Mouse (Mus musculus) heart, embryonic 16.5 days (tissue): ENCODE data around the gene Eml1. TPM values are rescaled to one million over a fixed set of nuclear protein-coding genes. Genes with fewer than 3 reads are reported as not detected.

Source experiments
- ATAC-seq: fragments of 200-750 bp; cut with Nextera tagmentation; replicated peaks from 2 replicates; pipeline ENCODE4 v1.8.0; 2017; ENCODE audit warnings: moderate number of reproducible peaks; ENCODE audit not compliant: insufficient read depth, low FRiP score; ENCODE audit errors: extremely low read depth
- H3K27ac ChIP-seq: fragments of 300-500 bp; sonication (generic); 2 replicates; pipeline ENCODE4 v1.5.1; 2014; ENCODE audit warnings: mild to moderate bottlenecking, low read length, control low read depth, moderate library complexity
- H3K27me3 ChIP-seq: fragments of 300-500 bp; sonication (generic); 2 replicates; pipeline ENCODE4 v1.6.1; 2014; ENCODE audit warnings: low read length, mixed read lengths; ENCODE audit not compliant: control insufficient read depth, insufficient read depth
- H3K36me3 ChIP-seq: fragments of 300-500 bp; sonication (generic); 2 replicates; pipeline ENCODE4 v1.6.1; 2014; ENCODE audit not compliant: control insufficient read depth, insufficient read depth
- H3K4me1 ChIP-seq: fragments of 300-500 bp; sonication (generic); 2 replicates; pipeline ENCODE4 v1.6.1; 2014; ENCODE audit warnings: low read length, mixed read lengths; ENCODE audit not compliant: control insufficient read depth, insufficient read depth
- H3K4me2 ChIP-seq: fragments of 300-500 bp; sonication (generic); 2 replicates; pipeline ENCODE4 v1.6.1; 2014; ENCODE audit warnings: low read depth, mild to moderate bottlenecking, control low read depth, low read length
- H3K4me3 ChIP-seq: fragments of 300-500 bp; sonication (generic); 2 replicates; pipeline ENCODE4 v1.5.1; 2014; ENCODE audit warnings: mild to moderate bottlenecking, control low read depth, low read length
- H3K9ac ChIP-seq: fragments of 300-500 bp; sonication (generic); 2 replicates; pipeline ENCODE4 v1.6.1; 2014; ENCODE audit warnings: low read length, control low read depth
- H3K9me3 ChIP-seq: fragments of 300-500 bp; sonication (generic); replicated peaks from 2 replicates; pipeline ENCODE4 v1.6.1; 2016; ENCODE audit warnings: low read length; ENCODE audit not compliant: control insufficient read depth
- WGBS: fragments of 180-500 bp; shearing (Covaris S2); extraction: QIAGEN DNeasy Blood & Tissue Kit; methylation state at CpG from one replicate; pipeline ENCODE4 v1.1.7; 2014; 5-methylcytosine and 5-hydroxymethylcytosine counted together
- polyA plus RNA-seq: library from polyadenylated mRNA; unstranded; fragments of >200 nt; fragmentation: Nextera tagmentation; extraction: Ambion mirVana; gene quantifications from 2 replicates; pipeline ENCODE4 v1.2.1, GENCODE M21; 2015

Gene Eml1
- polyA plus RNA-seq, 1 experiment from 2014 or later = 84.9 TPM

- H3K9me3 ChIP-seq = no peaks in the 10 kb centered on the region
- H3K9ac ChIP-seq = no peak overlapping the region
- H3K36me3 ChIP-seq = no peaks in the 10 kb centered on the region
- peak overlapping the region; percentile 4; the same call in 1 of the 2 replicates for H3K4me2 ChIP-seq
- WGBS = 64% methylated on average over 13 of the region's 13 CpGs
- H3K4me3 ChIP-seq = no peak overlapping the region
- peaks cover 35% of the 10 kb centered on the region for H3K4me1 ChIP-seq
- peak overlapping the region; percentile 9; the same call in 1 of the 2 replicates for H3K27ac ChIP-seq
- no peaks in the 10 kb centered on the region for H3K27me3 ChIP-seq
- ATAC-seq = no peak
Measured at GRCm38 (mm10) chr12:108437446-108437845, 66.7 kb downstream of the Eml1 start.

GRCm38 (mm10) chr12:108443271-108443670 lies 72.5 kb downstream of the Eml1 start:
- ATAC-seq = no peak
- no peaks in the 10 kb centered on the region for H3K27me3 ChIP-seq
- no peaks in the 10 kb centered on the region for H3K4me1 ChIP-seq
- H3K4me2 ChIP-seq = no peak overlapping the region
- WGBS = 15% methylated on average over 10 of the region's 10 CpGs
- no peaks in the 10 kb centered on the region for H3K36me3 ChIP-seq
- no peaks in the 10 kb centered on the region for H3K9me3 ChIP-seq
- H3K9ac ChIP-seq = no peak overlapping the region
- no peak overlapping the region for H3K27ac ChIP-seq
- H3K4me3 ChIP-seq = no peak overlapping the region

GRCm38 (mm10) chr12:108443708-108444107 lies 73.0 kb downstream of the Eml1 start:
- Histone ChIP-seq H3K4me2 (no peak overlapping the region), H3K9me3 (no peaks in the 10 kb centered on the region), H3K4me3 (no peak overlapping the region), H3K4me1 (no peaks in the 10 kb centered on the region), H3K27ac (no peak overlapping the region), H3K27me3 (no peaks in the 10 kb centered on the region), H3K36me3 (no peaks in the 10 kb centered on the region), H3K9ac (no peak overlapping the region)
- 85% methylated on average over 5 of the region's 5 CpGs for WGBS
- no peak for ATAC-seq

- Histone ChIP-seq H3K36me3 (no peaks in the 10 kb centered on the region), H3K4me2 (no peak overlapping the region), H3K9me3 (no peaks in the 10 kb centered on the region), H3K27ac (no peak overlapping the region), H3K4me3 (no peak overlapping the region), H3K4me1 (0 out of 2 replicates have a peak, but pooled peaks cover 2% of the 10 kb centered on the region), H3K27me3 (no peaks in the 10 kb centered on the region), H3K9ac (no peak overlapping the region)
- no peak for ATAC-seq
- 83% methylated on average over 11 of the region's 11 CpGs for WGBS
Measured at GRCm38 (mm10) chr12:108444166-108445115, 73.7 kb downstream of the Eml1 start.

- H3K9me3 ChIP-seq = no peaks in the 10 kb centered on the region
- no peak overlapping the region for H3K9ac ChIP-seq
- H3K4me1 ChIP-seq = peaks cover 19% of the 10 kb centered on the region
- ATAC-seq = no peak
- H3K36me3 ChIP-seq = no peaks in the 10 kb centered on the region
- H3K27me3 ChIP-seq = no peaks in the 10 kb centered on the region
- WGBS = 80% methylated on average over 2 of the region's 2 CpGs
- no peak overlapping the region for H3K4me3 ChIP-seq
- no peak overlapping the region for H3K27ac ChIP-seq
- no peak overlapping the region for H3K4me2 ChIP-seq
Measured at GRCm38 (mm10) chr12:108446721-108447120, 76.0 kb downstream of the Eml1 start.

- no peak for ATAC-seq
Measured at GRCm38 (mm10) chr12:108448396-108448795, 77.6 kb downstream of the Eml1 start.

GRCm38 (mm10) chr12:108449935-108450334 lies 79.2 kb downstream of the Eml1 start:
- Histone ChIP-seq H3K9me3 (no peaks in the 10 kb centered on the region), H3K4me1 (peaks cover 19% of the 10 kb centered on the region), H3K4me2 (no peak overlapping the region), H3K27ac (no peak overlapping the region), H3K4me3 (no peak overlapping the region), H3K9ac (no peak overlapping the region), H3K27me3 (no peaks in the 10 kb centered on the region), H3K36me3 (no peaks in the 10 kb centered on the region)
- 63% methylated on average over 11 of the region's 11 CpGs for WGBS
- no peak for ATAC-seq

More at GRCm38 (mm10) chr12:108448396-108448795, 77.6 kb downstream of the Eml1 start:
- WGBS = 80% methylated on average over 7 of the region's 7 CpGs
- H3K4me3 ChIP-seq = no peak overlapping the region
- H3K4me1 ChIP-seq = peaks cover 19% of the 10 kb centered on the region
- no peak overlapping the region for H3K27ac ChIP-seq
- H3K9ac ChIP-seq = no peak overlapping the region
- H3K4me2 ChIP-seq = no peak overlapping the region
- H3K36me3 ChIP-seq = no peaks in the 10 kb centered on the region
- H3K27me3 ChIP-seq = no peaks in the 10 kb centered on the region
- H3K9me3 ChIP-seq = no peaks in the 10 kb centered on the region

- Histone ChIP-seq H3K36me3 (no peaks in the 10 kb centered on the region), H3K4me1 (peaks cover 19% of the 10 kb centered on the region), H3K4me2 (no peak overlapping the region), H3K9me3 (no peaks in the 10 kb centered on the region), H3K27ac (no peak overlapping the region), H3K27me3 (no peaks in the 10 kb centered on the region), H3K9ac (no peak overlapping the region), H3K4me3 (no peak overlapping the region)
- no peak for ATAC-seq
- 56% methylated on average over 5 of the region's 5 CpGs for WGBS
Measured at GRCm38 (mm10) chr12:108450546-108450945, 79.8 kb downstream of the Eml1 start.

- Histone ChIP-seq H3K4me1 (peaks cover 19% of the 10 kb centered on the region), H3K36me3 (no peaks in the 10 kb centered on the region), H3K4me3 (no peak overlapping the region), H3K27me3 (no peaks in the 10 kb centered on the region), H3K4me2 (no peak overlapping the region), H3K9me3 (no peaks in the 10 kb centered on the region), H3K27ac (no peak overlapping the region), H3K9ac (no peak overlapping the region)
- WGBS = 55% methylated on average over 16 of the region's 16 CpGs
- ATAC-seq = no peak
Measured at GRCm38 (mm10) chr12:108452151-108452874, 81.6 kb downstream of the Eml1 start.
